Mouse (Mus musculus) kidney, adult 9 months (tissue): ENCODE data around the gene Zscan26.
A peak's percentile ranks its signal among the peaks of the same experiment; 100 is the strongest.

Experiments used
- DNase-seq: peaks from one replicate; pipeline ENCODE4 v3.0.0; 2022

Zscan26 gene

GRCm38 (mm10) chr13:21418865-21419264, 34.7 kb downstream of the Zscan26 start:
- DNase-seq, result no peak

DNA sequence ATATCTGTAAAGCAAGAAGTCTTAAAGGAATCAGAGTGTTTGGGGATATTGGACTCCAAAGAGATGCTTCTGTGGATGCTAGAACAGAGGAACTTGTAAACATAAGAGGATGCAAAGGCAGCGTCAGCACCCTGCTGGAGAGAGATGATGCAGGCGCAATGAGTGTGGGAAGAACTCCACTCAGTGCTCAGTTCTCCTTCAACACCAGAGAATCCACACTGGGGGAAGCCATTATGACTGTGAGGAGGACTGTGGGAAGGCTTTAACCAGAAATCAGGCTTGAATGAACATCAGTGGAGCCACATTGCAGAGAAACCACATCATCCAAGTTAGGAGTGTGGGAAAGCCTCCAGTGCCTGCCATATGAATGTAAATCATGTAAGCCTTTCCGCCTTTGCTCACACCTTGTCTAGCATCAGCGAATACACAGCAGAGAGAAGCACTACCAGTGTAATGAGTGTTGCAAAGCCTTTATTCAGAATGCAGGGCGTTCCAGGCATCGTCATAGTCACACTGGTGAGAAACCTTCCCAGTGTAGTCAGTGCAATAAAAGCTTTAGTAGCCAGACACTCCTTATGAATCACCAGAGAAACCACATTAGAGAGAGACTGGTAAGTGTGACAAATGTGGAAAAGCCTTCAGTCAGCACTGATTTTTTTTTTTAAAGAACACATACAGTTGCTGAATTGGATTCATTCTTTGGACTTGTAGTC, 36.1 kb downstream of the Zscan26 start:
- DNase-seq, result no peak

GRCm38 (mm10) chr13:21415750-21416149, 37.8 kb downstream of the Zscan26 start:
- no peak for DNase-seq

DNA sequence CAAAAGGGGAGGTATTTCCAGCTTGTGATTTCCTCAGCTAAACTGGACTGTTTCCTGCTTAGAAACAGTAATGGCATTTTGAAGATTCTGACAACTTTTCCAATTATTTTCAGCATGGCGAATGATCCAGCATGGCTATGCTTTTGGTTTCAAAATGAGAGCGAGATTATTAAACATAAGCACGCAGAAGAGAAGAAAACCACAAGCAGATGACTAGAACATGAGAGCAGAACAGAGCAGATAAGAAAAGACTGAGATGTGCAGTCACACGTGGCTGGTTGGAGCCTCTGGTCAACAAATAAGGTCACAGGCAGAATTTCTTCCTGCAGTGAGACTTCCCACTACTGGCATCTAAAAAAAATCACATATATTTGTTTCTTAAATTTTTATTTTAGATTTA, 38.3 kb downstream of the Zscan26 start:
- no peak for DNase-seq

GRCm38 (mm10) chr13:21414231-21415212, 39.0 kb downstream of the Zscan26 start:
- DNase-seq, result no peak

GRCm38 (mm10) chr13:21408805-21409459, 44.6 kb downstream of the Zscan26 start:
- no peak for DNase-seq

DNA sequence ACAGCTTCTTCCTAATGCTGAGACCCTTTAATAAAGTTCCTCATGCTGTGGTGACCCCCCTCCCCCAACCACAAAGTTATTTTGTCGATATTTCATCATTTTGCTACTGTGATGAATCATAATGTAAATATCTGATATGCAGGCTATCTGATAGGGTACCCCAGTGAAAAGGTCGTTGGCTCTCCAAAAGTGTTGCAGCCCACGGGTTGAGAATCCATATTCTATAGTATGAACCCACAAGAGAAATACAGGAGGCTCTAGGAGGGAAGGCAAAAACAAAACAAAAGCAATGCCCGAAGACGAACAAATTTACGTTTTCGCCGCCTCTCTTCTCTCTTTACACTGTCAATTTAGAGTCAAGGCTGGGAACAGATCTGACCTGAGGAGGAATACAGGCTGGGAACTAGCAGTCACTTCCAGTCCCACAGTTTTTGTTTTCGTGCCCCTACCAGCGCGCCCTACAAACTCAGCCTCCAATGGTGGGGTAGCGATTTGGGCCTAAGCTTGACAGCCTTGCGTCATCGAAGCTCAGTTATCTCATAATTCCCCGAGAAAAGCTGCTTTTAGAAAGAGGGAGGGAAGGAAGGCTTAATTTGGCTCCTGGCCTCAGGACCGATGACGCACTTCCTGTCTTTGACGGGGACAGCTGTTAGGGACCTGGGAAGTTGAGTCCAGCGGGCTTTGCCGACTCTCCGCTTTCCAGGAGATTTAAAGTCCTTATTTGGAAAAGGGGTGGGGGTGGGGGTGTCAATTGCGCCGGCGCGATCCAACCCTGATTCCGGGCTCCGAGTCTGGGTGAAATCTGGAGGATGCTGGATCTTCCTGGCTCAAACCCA, 45.3 kb downstream of the Zscan26 start:
- peak; percentile 89 for DNase-seq

DNA sequence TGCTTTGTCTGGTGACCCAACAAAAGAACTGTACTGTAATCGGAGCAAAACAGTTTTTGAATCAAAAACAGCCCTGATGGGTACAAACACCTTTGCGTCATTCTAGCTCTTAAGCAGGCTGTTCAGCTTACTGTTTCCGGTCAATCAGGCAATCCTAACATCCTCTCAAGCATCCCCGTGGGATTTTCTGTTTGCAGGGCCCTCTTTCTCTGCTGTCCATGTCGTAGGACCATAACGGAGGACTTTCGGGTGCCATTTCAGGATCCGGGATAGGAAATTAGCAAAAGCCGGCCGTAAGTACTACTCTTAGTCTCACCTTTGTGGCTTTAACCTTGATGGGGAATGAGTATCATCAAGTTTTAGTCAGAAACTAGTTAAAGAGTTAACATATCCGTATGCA, 46.2 kb downstream of the Zscan26 start:
- no peak for DNase-seq

- DNase-seq, result no peak
Measured at GRCm38 (mm10) chr13:21402848-21403247, 50.7 kb downstream of the Zscan26 start.

GRCm38 (mm10) chr13:21402287-21402846, 51.2 kb downstream of the Zscan26 start, which contains the start of gene Zkscan3:
Gene Zkscan3 (minus strand): TSS chr13:21402755.
- DNase-seq, result peak; percentile 87

DNA sequence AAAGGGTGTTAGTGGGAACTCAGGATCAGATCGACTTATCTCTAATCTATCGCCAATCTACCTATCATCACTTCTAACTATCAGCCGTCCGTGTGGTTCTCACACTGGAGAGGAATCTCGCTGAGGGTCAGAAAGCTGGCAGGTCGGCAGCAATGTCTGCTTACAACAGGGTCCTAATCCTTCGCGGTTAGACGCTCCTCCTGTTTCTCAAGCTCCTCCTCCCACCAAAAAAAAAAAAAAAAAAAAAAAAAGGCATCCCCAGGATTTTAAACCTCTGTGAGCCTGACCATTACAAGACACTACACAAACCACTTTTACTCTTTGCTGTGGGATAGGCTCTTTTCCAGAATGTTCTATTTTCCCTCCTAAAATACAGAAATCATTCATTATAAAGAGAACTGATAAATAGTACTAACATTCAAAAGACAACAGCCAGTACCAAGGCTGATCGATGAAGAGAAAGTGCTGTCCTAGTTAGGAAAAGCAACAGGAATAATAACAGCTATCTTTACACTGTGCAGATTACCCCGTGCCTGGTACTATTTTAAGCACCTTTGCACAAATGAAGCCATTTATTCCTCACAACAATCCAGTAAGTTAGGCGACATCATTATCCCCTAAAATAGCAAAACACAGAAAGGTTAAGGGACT, 51.8 kb downstream of the Zscan26 start:
- DNase-seq, result no peak

GRCm38 (mm10) chr13:21401166-21401565, 52.4 kb downstream of the Zscan26 start:
- DNase-seq, result peak; percentile 44

GRCm38 (mm10) chr13:21397486-21397885, 56.0 kb downstream of the Zscan26 start:
- no peak for DNase-seq

- peak; percentile 28 for DNase-seq
Measured at GRCm38 (mm10) chr13:21396048-21396447, 57.5 kb downstream of the Zscan26 start.

GRCm38 (mm10) chr13:21395623-21396022, 57.9 kb downstream of the Zscan26 start:
- DNase-seq, result no peak

DNA sequence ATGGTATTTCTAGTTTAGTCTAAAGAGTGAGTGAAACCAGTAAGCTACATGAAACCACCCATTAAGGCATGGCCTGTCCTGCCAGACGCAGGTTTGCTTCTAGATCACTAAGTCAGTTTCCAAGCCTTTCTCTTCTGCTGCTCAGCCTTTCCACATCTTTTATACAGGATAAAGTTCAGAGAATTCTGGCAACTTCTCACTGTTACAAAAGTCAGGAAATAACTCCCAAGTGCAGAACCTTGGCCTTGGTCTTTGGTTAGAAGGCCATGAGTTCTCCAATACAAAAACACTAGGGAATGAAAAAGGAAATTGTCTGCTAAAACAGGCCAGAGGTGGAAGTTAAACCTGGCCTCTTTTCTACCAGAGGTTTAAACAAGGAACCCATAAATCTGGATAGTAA, 58.3 kb downstream of the Zscan26 start:
- DNase-seq, result peak; percentile 16
